Mouse (Mus musculus): Measurements from ENCODE around the gene Rhox3f. TPM values are rescaled to one million over a fixed set of nuclear protein-coding genes. Genes with fewer than 3 reads are reported as not detected.
"Not testable (repeated sequence)": the region's sequence is repeated elsewhere in the genome, so short reads cannot be mapped to it uniquely, and the experiment has no call there.

Rhox3f gene
- not detected in 2 replicates for polyA plus RNA-seq (2015; fragmentation: Nextera tagmentation; extraction: Ambion mirVana)

- not testable (repeated sequence) for H3K4me1 ChIP-seq (replicated peaks); H3K27me3 ChIP-seq; H3K9me3 ChIP-seq (replicated peaks); H3K4me2 ChIP-seq; H3K36me3 ChIP-seq; H3K27ac ChIP-seq; H3K9ac ChIP-seq; ATAC-seq (replicated peaks; ENCODE audit: insufficient number of reproducible peaks, insufficient read depth, low FRiP score, low read depth); H3K4me3 ChIP-seq
Observed at GRCm38 (mm10) chrX:37580692-37581091, at the start of gene Rhox3f. Rhox3f (plus strand) TSS chrX:37580992.

- not testable (repeated sequence) for ATAC-seq (replicated peaks; ENCODE audit: insufficient number of reproducible peaks, insufficient read depth, low FRiP score, low read depth); H3K4me1 ChIP-seq (replicated peaks); H3K36me3 ChIP-seq; H3K4me2 ChIP-seq; H3K27me3 ChIP-seq; H3K27ac ChIP-seq; H3K4me3 ChIP-seq; H3K9me3 ChIP-seq (replicated peaks); H3K9ac ChIP-seq
- 63% methylated on average over 1 of the region's 4 CpGs for WGBS
Observed at GRCm38 (mm10) chrX:37541719-37542118, 39.1 kb upstream of the Rhox3f start, which contains the start of gene Rhox3e. Rhox3e (plus strand) TSS chrX:37542019.

- H3K4me1 ChIP-seq (replicated peaks); ATAC-seq (replicated peaks; ENCODE audit: insufficient number of reproducible peaks, insufficient read depth, low FRiP score, low read depth); H3K9ac ChIP-seq; H3K9me3 ChIP-seq (replicated peaks); H3K4me3 ChIP-seq; H3K4me2 ChIP-seq; H3K36me3 ChIP-seq; H3K27me3 ChIP-seq; H3K27ac ChIP-seq: not testable (repeated sequence)
- WGBS: 93% methylated on average over 10 of the region's 18 CpGs
Observed at GRCm38 (mm10) chrX:37557112-37557511, 23.7 kb upstream of the Rhox3f start, which contains the start of gene Rhox4e. Rhox4e (plus strand) TSS chrX:37557412.

GRCm38 (mm10) chrX:37571105-37571504 lies 9.7 kb upstream of the Rhox3f start, which contains the start of gene Rhox2f:
Rhox2f (plus strand) TSS chrX:37571405.
- H3K4me3 ChIP-seq; H3K27me3 ChIP-seq; H3K27ac ChIP-seq; H3K9me3 ChIP-seq (replicated peaks); H3K36me3 ChIP-seq; H3K9ac ChIP-seq; H3K4me2 ChIP-seq; H3K4me1 ChIP-seq (replicated peaks); ATAC-seq (replicated peaks; ENCODE audit: insufficient number of reproducible peaks, insufficient read depth, low FRiP score, low read depth): not testable (repeated sequence)
- WGBS: 89% methylated on average over 8 of the region's 8 CpGs

- not testable (repeated sequence) for H3K27me3 ChIP-seq; H3K36me3 ChIP-seq; H3K4me2 ChIP-seq; ATAC-seq (replicated peaks; ENCODE audit: insufficient number of reproducible peaks, insufficient read depth, low FRiP score, low read depth); H3K27ac ChIP-seq; H3K9ac ChIP-seq; H3K9me3 ChIP-seq (replicated peaks); H3K4me1 ChIP-seq (replicated peaks); H3K4me3 ChIP-seq
- WGBS: 51% methylated on average over 2 of the region's 2 CpGs
Observed at GRCm38 (mm10) chrX:37572638-37573037, 8.2 kb upstream of the Rhox3f start.

GRCm38 (mm10) chrX:37607604-37608003 lies 26.8 kb downstream of the Rhox3f start, which contains the start of gene Rhox4f:
Rhox4f (minus strand) TSS chrX:37607704.
- H3K9ac ChIP-seq; H3K4me3 ChIP-seq; H3K27me3 ChIP-seq; H3K9me3 ChIP-seq (replicated peaks); H3K36me3 ChIP-seq; H3K27ac ChIP-seq; H3K4me1 ChIP-seq (replicated peaks); ATAC-seq (replicated peaks; ENCODE audit: insufficient number of reproducible peaks, insufficient read depth, low FRiP score, low read depth); H3K4me2 ChIP-seq: not testable (repeated sequence)
- 93% methylated on average over 16 of the region's 19 CpGs for WGBS

- ATAC-seq (replicated peaks; ENCODE audit: insufficient number of reproducible peaks, insufficient read depth, low FRiP score, low read depth): not testable (repeated sequence)
- 85% methylated on average over 2 of the region's 2 CpGs for WGBS
Observed at GRCm38 (mm10) chrX:37628512-37628911, 47.7 kb downstream of the Rhox3f start, which contains the start of gene Rhox3g. Rhox3g (minus strand) TSS chrX:37628612.

More at GRCm38 (mm10) chrX:37628512-37628911, 47.7 kb downstream of the Rhox3f start, which contains the start of gene Rhox3g:
- not testable (repeated sequence) for H3K9ac ChIP-seq; H3K4me1 ChIP-seq (replicated peaks); H3K36me3 ChIP-seq; H3K27ac ChIP-seq; H3K9me3 ChIP-seq (replicated peaks); H3K27me3 ChIP-seq; H3K4me3 ChIP-seq; H3K4me2 ChIP-seq

Other genes starting within 250 kb of the Rhox3f start
- gene Rhox3a2, start 201.0 kb upstream of the Rhox3f start, polyA plus RNA-seq (2015; fragmentation: Nextera tagmentation; extraction: Ambion mirVana): not detected in 2 replicates
- gene Rhox4a2, start 190.1 kb upstream of the Rhox3f start, polyA plus RNA-seq (2015; fragmentation: Nextera tagmentation; extraction: Ambion mirVana): 0.66 and 2.8 TPM in 2 replicates
- not detected in 2 replicates for gene Rhox2b, start 168.9 kb upstream of the Rhox3f start, polyA plus RNA-seq (2015; fragmentation: Nextera tagmentation; extraction: Ambion mirVana)
- gene Rhox4b, start 148.5 kb upstream of the Rhox3f start, polyA plus RNA-seq (2015; fragmentation: Nextera tagmentation; extraction: Ambion mirVana): 1.9 TPM in 1 of 2 replicates, not detected in the other
- not detected in 2 replicates for gene Rhox2c, start 127.3 kb upstream of the Rhox3f start, polyA plus RNA-seq (2015; fragmentation: Nextera tagmentation; extraction: Ambion mirVana)
- gene Rhox3c, start 122.4 kb upstream of the Rhox3f start, polyA plus RNA-seq (2015; fragmentation: Nextera tagmentation; extraction: Ambion mirVana): not detected in 2 replicates
- gene Rhox4c, start 100.7 kb upstream of the Rhox3f start, polyA plus RNA-seq (2015; fragmentation: Nextera tagmentation; extraction: Ambion mirVana): not detected in 2 replicates
- not detected in 2 replicates for gene Rhox2d, start 87.6 kb upstream of the Rhox3f start, polyA plus RNA-seq (2015; fragmentation: Nextera tagmentation; extraction: Ambion mirVana)
- not detected in 2 replicates for gene Rhox4d, start 66.6 kb upstream of the Rhox3f start, polyA plus RNA-seq (2015; fragmentation: Nextera tagmentation; extraction: Ambion mirVana)
- gene Rhox2e, start 50.5 kb upstream of the Rhox3f start, polyA plus RNA-seq (2015; fragmentation: Nextera tagmentation; extraction: Ambion mirVana): not detected in 2 replicates
- not detected in 2 replicates for gene Rhox3e, start 39.0 kb upstream of the Rhox3f start, polyA plus RNA-seq (2015; fragmentation: Nextera tagmentation; extraction: Ambion mirVana)
- not detected in 2 replicates for gene Rhox4e, start 23.6 kb upstream of the Rhox3f start, polyA plus RNA-seq (2015; fragmentation: Nextera tagmentation; extraction: Ambion mirVana)
- not detected in 2 replicates for gene Rhox2f, start 9.6 kb upstream of the Rhox3f start, polyA plus RNA-seq (2015; fragmentation: Nextera tagmentation; extraction: Ambion mirVana)
- gene Rhox4f, start 26.7 kb downstream of the Rhox3f start, polyA plus RNA-seq (2015; fragmentation: Nextera tagmentation; extraction: Ambion mirVana): not detected in 2 replicates
- not detected in 2 replicates for gene Rhox3g, start 47.6 kb downstream of the Rhox3f start, polyA plus RNA-seq (2015; fragmentation: Nextera tagmentation; extraction: Ambion mirVana)
- not detected in 2 replicates for gene Rhox2g, start 62.5 kb downstream of the Rhox3f start, polyA plus RNA-seq (2015; fragmentation: Nextera tagmentation; extraction: Ambion mirVana)
- not detected in 2 replicates for gene Rhox4g, start 70.3 kb downstream of the Rhox3f start, polyA plus RNA-seq (2015; fragmentation: Nextera tagmentation; extraction: Ambion mirVana)
- gene Rhox3h, start 87.8 kb downstream of the Rhox3f start, polyA plus RNA-seq (2015; fragmentation: Nextera tagmentation; extraction: Ambion mirVana): not detected in 2 replicates
- gene Rhox2h, start 92.3 kb downstream of the Rhox3f start, polyA plus RNA-seq (2015; fragmentation: Nextera tagmentation; extraction: Ambion mirVana): not detected in 2 replicates
- 11.0 and 12.3 TPM in 2 replicates for gene Rhox5, start 223.8 kb downstream of the Rhox3f start, polyA plus RNA-seq (2015; fragmentation: Nextera tagmentation; extraction: Ambion mirVana)
- gene Rhox6, start 245.9 kb downstream of the Rhox3f start, polyA plus RNA-seq (2015; fragmentation: Nextera tagmentation; extraction: Ambion mirVana): not detected in 2 replicates

Data from heart, embryonic 15.5 days (tissue).